Mouse (Mus musculus): ENCODE data around the gene Thyn1. TPM values are rescaled to one million over a fixed set of nuclear protein-coding genes. Genes with fewer than 3 reads are reported as not detected.

Gene Thyn1
- polyA plus RNA-seq, 1 experiment from 2014 or later, result 136 TPM

- H3K4me1 ChIP-seq (replicated peaks), result peaks cover 17% of the 10 kb centered on the region
- H3K27ac ChIP-seq (replicated peaks), result no peak overlapping the region
- H3K36me3 ChIP-seq, result peaks cover 76% of the 10 kb centered on the region
- no peaks in the 10 kb centered on the region for H3K27me3 ChIP-seq
- 86% methylated on average over 3 of the region's 3 CpGs for WGBS
- no peak overlapping the region for H3K9ac ChIP-seq
- no peak overlapping the region for H3K4me3 ChIP-seq
- H3K9me3 ChIP-seq, result no peaks in the 10 kb centered on the region
- H3K4me2 ChIP-seq, result no peak overlapping the region
- ATAC-seq (ENCODE audit: low read depth), result no peak
Observed at GRCm38 (mm10) chr9:27005231-27005630, 5.7 kb downstream of the Thyn1 start.

- no peak for ATAC-seq (ENCODE audit: low read depth)
- Histone ChIP-seq H3K4me3 (no peak overlapping the region), H3K27me3 (no peaks in the 10 kb centered on the region), H3K9me3 (no peaks in the 10 kb centered on the region), H3K36me3 (peaks cover 82% of the 10 kb centered on the region), H3K9ac (no peak overlapping the region), H3K4me2 (no peak overlapping the region), H3K27ac (replicated peaks) (no peak overlapping the region), H3K4me1 (replicated peaks) (peaks cover 10% of the 10 kb centered on the region)
- WGBS, result 63% methylated on average over 1 of the region's 1 CpGs
Observed at GRCm38 (mm10) chr9:27005933-27006332, 6.4 kb downstream of the Thyn1 start.

GRCm38 (mm10) chr9:27006866-27007265, 7.4 kb downstream of the Thyn1 start:
- peaks cover 90% of the 10 kb centered on the region for H3K36me3 ChIP-seq
- no peak overlapping the region for H3K27ac ChIP-seq (replicated peaks)
- H3K4me1 ChIP-seq (replicated peaks), result peaks cover under 1% of the 10 kb centered on the region
- 95% methylated on average over 5 of the region's 5 CpGs for WGBS
- no peak overlapping the region for H3K4me2 ChIP-seq
- no peak for ATAC-seq (ENCODE audit: low read depth)
- H3K4me3 ChIP-seq, result no peak overlapping the region
- H3K9me3 ChIP-seq, result no peaks in the 10 kb centered on the region
- H3K9ac ChIP-seq, result no peak overlapping the region
- H3K27me3 ChIP-seq, result no peaks in the 10 kb centered on the region

GRCm38 (mm10) chr9:27009231-27009630, 9.7 kb downstream of the Thyn1 start:
- no peak overlapping the region for H3K4me3 ChIP-seq
- no peak overlapping the region for H3K4me2 ChIP-seq
- ATAC-seq (ENCODE audit: low read depth), result no peak
- no peaks in the 10 kb centered on the region for H3K27me3 ChIP-seq
- no peak overlapping the region for H3K27ac ChIP-seq (replicated peaks)
- H3K9me3 ChIP-seq, result no peaks in the 10 kb centered on the region
- H3K4me1 ChIP-seq (replicated peaks), result no peaks in the 10 kb centered on the region
- 82% methylated on average over 5 of the region's 5 CpGs for WGBS
- H3K9ac ChIP-seq, result no peak overlapping the region
- H3K36me3 ChIP-seq, result peaks cover 96% of the 10 kb centered on the region

GRCm38 (mm10) chr9:27011572-27011971, 12.1 kb downstream of the Thyn1 start:
- H3K9me3 ChIP-seq, result no peaks in the 10 kb centered on the region
- ATAC-seq (ENCODE audit: low read depth), result no peak
- 86% methylated on average over 4 of the region's 4 CpGs for WGBS
- no peak overlapping the region for H3K9ac ChIP-seq
- H3K36me3 ChIP-seq, result peaks cover 97% of the 10 kb centered on the region
- no peak overlapping the region for H3K4me2 ChIP-seq
- H3K27ac ChIP-seq (replicated peaks), result no peak overlapping the region
- no peak overlapping the region for H3K4me3 ChIP-seq
- H3K4me1 ChIP-seq (replicated peaks), result no peaks in the 10 kb centered on the region
- H3K27me3 ChIP-seq, result no peaks in the 10 kb centered on the region

GRCm38 (mm10) chr9:27018961-27019360, 19.5 kb downstream of the Thyn1 start:
- peaks cover 11% of the 10 kb centered on the region; the same call in 1 of the 2 replicates for H3K4me1 ChIP-seq (replicated peaks)
- peaks cover 68% of the 10 kb centered on the region for H3K36me3 ChIP-seq
- H3K4me3 ChIP-seq, result no peak overlapping the region
- no peak overlapping the region for H3K27ac ChIP-seq (replicated peaks)
- no peaks in the 10 kb centered on the region for H3K27me3 ChIP-seq
- H3K4me2 ChIP-seq, result no peak overlapping the region
- H3K9ac ChIP-seq, result no peak overlapping the region
- H3K9me3 ChIP-seq, result no peaks in the 10 kb centered on the region
- 93% methylated on average over 10 of the region's 10 CpGs for WGBS
- ATAC-seq (ENCODE audit: low read depth), result no peak

- Histone ChIP-seq H3K27me3 (no peaks in the 10 kb centered on the region), H3K9me3 (no peaks in the 10 kb centered on the region), H3K36me3 (peaks cover 26% of the 10 kb centered on the region), H3K4me3 (no peak overlapping the region), H3K9ac (no peak overlapping the region), H3K4me2 (no peak overlapping the region), H3K4me1 (replicated peaks) (peaks cover 52% of the 10 kb centered on the region), H3K27ac (replicated peaks) (no peak overlapping the region)
- no peak for ATAC-seq (ENCODE audit: low read depth)
- WGBS, result 98% methylated on average over 4 of the region's 4 CpGs
Observed at GRCm38 (mm10) chr9:27023681-27024080, 24.2 kb downstream of the Thyn1 start.

- Histone ChIP-seq H3K4me1 (replicated peaks) (peaks cover 65% of the 10 kb centered on the region), H3K4me3 (0 out of 2 replicates have a peak overlapping the region, but pooled peaks have one; percentile 9)
Observed at GRCm38 (mm10) chr9:27026708-27027107, 27.2 kb downstream of the Thyn1 start.

GRCm38 (mm10) chr9:27029022-27029827, 29.7 kb downstream of the Thyn1 start:
- Histone ChIP-seq H3K9ac (peak overlapping the region; percentile 98), H3K4me1 (replicated peaks) (peaks cover 62% of the 10 kb centered on the region), H3K9me3 (no peaks in the 10 kb centered on the region), H3K4me2 (peak overlapping the region; percentile 86), H3K4me3 (peak overlapping the region; percentile 84), H3K36me3 (peaks cover 2% of the 10 kb centered on the region; the same call in 1 of the 2 replicates), H3K27ac (replicated peaks) (peak overlapping the region; percentile 96), H3K27me3 (no peaks in the 10 kb centered on the region)
- 1% methylated on average over 52 of the region's 52 CpGs for WGBS
- ATAC-seq (ENCODE audit: low read depth), result peak; percentile 58

More at GRCm38 (mm10) chr9:27026708-27027107, 27.2 kb downstream of the Thyn1 start:
- Histone ChIP-seq H3K9me3 (no peaks in the 10 kb centered on the region), H3K4me2 (peak overlapping the region; percentile 86), H3K9ac (no peak overlapping the region), H3K36me3 (peaks cover 9% of the 10 kb centered on the region), H3K27me3 (no peaks in the 10 kb centered on the region), H3K27ac (replicated peaks) (no peak overlapping the region)
- no peak for ATAC-seq (ENCODE audit: low read depth)
- 88% methylated on average over 1 of the region's 1 CpGs for WGBS

GRCm38 (mm10) chr9:27029828-27030762, 30.6 kb downstream of the Thyn1 start, which contains the start of the genes Vps26b and Ncapd3:
Gene Vps26b, minus strand, starts transcription at chr9:27030065.
Gene Ncapd3, plus strand, starts transcription at chr9:27030175.
- H3K27me3 ChIP-seq, result no peaks in the 10 kb centered on the region
- ATAC-seq (ENCODE audit: low read depth), result peak; percentile 96
- H3K36me3 ChIP-seq, result no peaks in the 10 kb centered on the region; the same call in 1 of the 2 replicates
- H3K4me1 ChIP-seq (replicated peaks), result peaks cover 55% of the 10 kb centered on the region
- H3K4me2 ChIP-seq, result peak within 1 kb of the TSS; percentile 86
- H3K9me3 ChIP-seq, result no peaks in the 10 kb centered on the region
- H3K27ac ChIP-seq (replicated peaks), result peak within 1 kb of the TSS; percentile 96
- peak within 1 kb of the TSS; percentile 98 for H3K9ac ChIP-seq
- H3K4me3 ChIP-seq, result peak within 1 kb of the TSS; percentile 84
- under 1% methylated on average over 79 of the region's 80 CpGs for WGBS

- ATAC-seq (ENCODE audit: low read depth), result peak; percentile 41
Observed at GRCm38 (mm10) chr9:27030763-27031100, 31.2 kb downstream of the Thyn1 start.

GRCm38 (mm10) chr9:27043892-27044291, 44.4 kb downstream of the Thyn1 start:
- Histone ChIP-seq H3K4me1 (replicated peaks) (no peaks in the 10 kb centered on the region), H3K4me2 (no peak overlapping the region), H3K4me3 (no peak overlapping the region), H3K9me3 (no peaks in the 10 kb centered on the region), H3K36me3 (peaks cover 92% of the 10 kb centered on the region), H3K27ac (replicated peaks) (no peak overlapping the region), H3K27me3 (no peaks in the 10 kb centered on the region), H3K9ac (no peak overlapping the region)
- ATAC-seq (ENCODE audit: low read depth), result no peak
- 92% methylated on average over 5 of the region's 5 CpGs for WGBS

More at GRCm38 (mm10) chr9:27030763-27031100, 31.2 kb downstream of the Thyn1 start:
- H3K27ac ChIP-seq (replicated peaks), result 0 out of 2 replicates have a peak overlapping the region, but pooled peaks have one; percentile 34
- no peaks in the 10 kb centered on the region for H3K27me3 ChIP-seq
- H3K4me2 ChIP-seq, result peak overlapping the region; percentile 86
- peak overlapping the region; percentile 84 for H3K4me3 ChIP-seq
- peaks cover 52% of the 10 kb centered on the region for H3K4me1 ChIP-seq (replicated peaks)
- H3K36me3 ChIP-seq, result no peaks in the 10 kb centered on the region; the same call in 1 of the 2 replicates
- peak overlapping the region; percentile 81 for H3K9ac ChIP-seq
- no peaks in the 10 kb centered on the region for H3K9me3 ChIP-seq
- under 1% methylated on average over 17 of the region's 17 CpGs for WGBS

Data from neural tube, embryonic 13.5 days (tissue).